Mouse (Mus musculus): ENCODE data around the gene Gm38392. TPM values are rescaled to one million over a fixed set of nuclear protein-coding genes. Genes with fewer than 3 reads are reported as not detected.

The Gm38392 gene
- total RNA-seq, 2 experiments from 2014 or later: 0.80 to 0.89 TPM

DNA sequence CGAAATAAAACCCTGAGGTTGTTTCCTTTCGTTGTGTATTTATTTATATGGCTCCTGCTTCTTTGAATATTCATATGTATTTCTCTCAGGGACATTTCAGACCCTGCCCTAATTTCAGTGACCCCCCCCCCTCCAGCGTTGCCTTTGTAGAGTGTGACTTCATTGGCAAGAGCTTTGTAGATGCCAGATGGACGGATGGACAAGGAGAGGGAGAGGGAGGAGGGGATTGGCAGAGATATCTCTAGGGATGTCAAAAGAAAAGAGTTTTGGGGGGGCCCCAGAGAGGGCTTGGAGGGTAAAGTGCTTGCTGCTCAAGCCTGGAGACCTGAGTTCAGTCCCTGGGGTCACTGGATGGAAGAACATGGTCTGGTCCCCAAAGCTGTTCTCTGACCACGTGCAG, 83.6 kb downstream of the Gm38392 start:
- intact Hi-C loops (cut with DNase I): no loop called here
- DNase-seq: no peak

DNA sequence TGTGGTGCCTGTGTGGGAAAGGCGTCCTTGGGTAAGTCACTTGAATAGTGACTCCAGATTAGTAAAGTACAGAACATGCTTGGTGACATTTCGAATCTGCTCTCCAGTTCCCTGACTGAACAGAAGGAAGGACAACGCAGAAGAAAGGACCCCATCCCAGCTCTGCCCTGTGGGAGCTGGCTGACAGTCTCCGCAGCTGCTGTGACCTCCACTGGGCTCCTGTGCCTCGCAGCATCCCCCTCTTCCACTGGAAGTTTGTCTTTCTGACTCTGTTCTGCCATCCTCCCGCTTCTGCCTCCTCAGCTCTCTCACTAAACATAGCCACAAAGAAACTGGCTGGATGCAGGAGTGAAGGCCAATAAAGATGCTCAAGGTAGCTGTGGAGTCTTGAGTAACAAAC, 84.0 kb downstream of the Gm38392 start:
- DNase-seq: no peak

GRCm38 (mm10) chr3:88201640-88202039, 85.4 kb downstream of the Gm38392 start:
- intact Hi-C loops (cut with DNase I): loop anchor here (2.0 kb wide), 1 partner anchor 15 kb away; no protein-coding TSS in a partner anchor
- DNase-seq: no peak

More for the DNA sequence above, 84.0 kb downstream of the Gm38392 start:
- intact Hi-C loops (cut with DNase I): no loop called here

DNA sequence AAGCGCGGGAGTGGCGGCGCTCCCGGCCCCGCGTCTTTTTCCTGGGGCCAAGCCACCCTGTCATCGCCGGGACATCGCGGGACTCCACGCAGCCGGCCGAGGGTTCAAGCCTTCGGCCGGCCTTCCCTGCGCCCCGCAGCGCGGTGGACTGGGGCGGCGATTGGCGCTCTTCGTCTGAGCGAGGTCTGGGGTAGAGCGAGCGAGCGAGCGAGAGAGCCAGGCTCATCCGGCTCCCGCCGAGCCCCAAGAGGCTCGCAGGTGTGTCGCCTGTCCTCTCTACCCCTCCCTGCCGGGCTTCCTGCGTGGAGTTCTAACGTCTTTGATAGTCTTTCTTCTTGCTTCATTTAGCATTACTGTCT, 86.1 kb downstream of the Gm38392 start:
- no peak for DNase-seq
- intact Hi-C loops (cut with DNase I): loop anchor here (2.0 kb wide), 1 partner anchor 16 kb away; no protein-coding TSS in a partner anchor

DNA sequence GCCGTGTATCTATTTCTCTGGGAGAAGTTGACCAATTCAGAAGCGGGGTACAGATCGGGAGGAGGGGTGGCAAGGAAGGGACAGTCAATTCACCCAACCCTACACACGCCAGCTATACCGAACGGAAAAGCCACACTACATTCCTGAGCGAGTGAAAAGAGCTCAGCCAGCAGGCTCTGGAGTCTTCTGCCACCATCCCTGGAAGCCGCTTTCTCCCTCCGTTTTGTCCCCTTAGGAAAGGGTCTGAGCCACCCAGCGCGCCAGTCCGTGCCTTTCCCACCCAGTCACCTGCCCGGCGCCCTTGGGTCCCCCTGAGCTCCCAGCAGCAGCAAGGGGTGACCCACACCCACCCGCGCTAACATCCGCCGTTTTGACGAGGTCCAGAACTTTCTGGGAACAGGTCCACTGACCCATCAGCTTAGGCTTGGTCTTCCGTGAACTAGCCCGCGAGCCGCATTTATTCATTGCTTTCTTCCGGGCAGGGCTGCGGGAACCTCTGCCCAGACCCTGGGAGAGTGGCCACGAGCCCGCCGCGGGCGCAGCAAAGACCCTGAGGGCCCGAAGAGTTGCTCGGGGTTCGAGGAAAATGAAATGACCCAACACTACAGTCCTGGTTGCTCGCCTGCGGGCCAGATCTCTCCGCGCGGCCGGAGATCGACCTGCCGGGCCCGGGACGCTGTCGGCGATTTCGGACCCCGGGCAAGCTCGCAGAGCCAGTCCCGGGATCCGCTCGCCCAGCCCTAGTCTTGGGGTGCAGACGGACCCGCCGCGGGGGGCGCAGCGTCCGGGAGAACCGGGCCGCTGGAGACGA, 86.6 kb downstream of the Gm38392 start:
- intact Hi-C loops (cut with DNase I): loop anchor here (2.0 kb wide), 1 partner anchor 16 kb away; no protein-coding TSS in a partner anchor
- DNase-seq: no peak

GRCm38 (mm10) chr3:88199541-88200110, 87.4 kb downstream of the Gm38392 start:
- intact Hi-C loops (cut with DNase I): loop anchor here (2.0 kb wide), 1 partner anchor 17 kb away; no protein-coding TSS in a partner anchor
- no peak for DNase-seq

- intact Hi-C loops (cut with DNase I): no loop called here
Observed at GRCm38 (mm10) chr3:88198505-88199020, 88.4 kb downstream of the Gm38392 start.

GRCm38 (mm10) chr3:88197741-88198504, 89.1 kb downstream of the Gm38392 start:
- intact Hi-C loops (cut with DNase I): no loop called here
- no peak for DNase-seq

More at GRCm38 (mm10) chr3:88198505-88199020, 88.4 kb downstream of the Gm38392 start:
- no peak for DNase-seq

Small RNAs within 50 kb of the gene (microRNA-seq; reads per million reads assigned to microRNA genes)
- gene Gm25641 (not detected), gene Mir3093 (50.0 reads per million, percentile 44 among the genes with 10 or more reads in this experiment), gene Mir9-1 (not detected)

Other genes starting within 250 kb of the Gm38392 start
- 10 to 100 TPM; 26.5 to 30.6 TPM for gene Gpatch4, start 244.1 kb downstream of the Gm38392 start, total RNA-seq (2021)
- 10 to 100 TPM; 59.0 to 66.1 TPM for gene Naxe, start 228.7 kb downstream of the Gm38392 start, total RNA-seq (2021)
- gene Ttc24, start 208.9 kb downstream of the Gm38392 start, total RNA-seq (2021): not detected
- gene Iqgap3, start 205.2 kb downstream of the Gm38392 start, total RNA-seq (2021): 1 to 10 TPM; 3.5 to 3.9 TPM
- gene Mef2d, start 144.8 kb downstream of the Gm38392 start, total RNA-seq (2021): 100 to 1,000 TPM; 113 to 121 TPM
- gene Rhbg, start 32.5 kb downstream of the Gm38392 start, total RNA-seq (2021): 1 to 10 TPM in 1 of 2 experiments, under 1 TPM in 1; 0.46 to 1.4 TPM
- gene Tsacc, start 9.8 kb upstream of the Gm38392 start, total RNA-seq (2021): 1 to 10 TPM; 4.4 TPM
- 100 to 1,000 TPM; 309 to 317 TPM for gene Cct3, start 9.9 kb upstream of the Gm38392 start, total RNA-seq (2021)
- gene Glmp, start 37.8 kb upstream of the Gm38392 start, total RNA-seq (2021): 10 to 100 TPM; 49.7 to 60.1 TPM
- 1 to 10 TPM; 1.5 to 2.0 TPM for gene Tmem79, start 48.9 kb upstream of the Gm38392 start, total RNA-seq (2021)
- gene Smg5, start 49.0 kb upstream of the Gm38392 start, total RNA-seq (2021): 10 to 100 TPM; 76.7 to 79.8 TPM
- gene Paqr6, start 77.4 kb upstream of the Gm38392 start, total RNA-seq (2021): 1 to 10 TPM; 1.9 to 2.1 TPM
- gene Bglap3, start 85.5 kb upstream of the Gm38392 start, total RNA-seq (2021): under 1 TPM in 1 of 2 experiments, not detected in 1; 0.36 TPM
- not detected for gene Bglap2, start 91.5 kb upstream of the Gm38392 start, total RNA-seq (2021)
- not detected for gene Bglap, start 97.3 kb upstream of the Gm38392 start, total RNA-seq (2021)
- 10 to 100 TPM; 15.7 to 16.0 TPM for gene Pmf1, start 123.1 kb upstream of the Gm38392 start, total RNA-seq (2021)
- gene Slc25a44, start 137.9 kb upstream of the Gm38392 start, total RNA-seq (2021): 10 to 100 TPM; 43.7 to 47.7 TPM
- 10 to 100 TPM; 58.1 to 58.4 TPM for gene Sema4a, start 174.0 kb upstream of the Gm38392 start, total RNA-seq (2021)
- 10 to 100 TPM; 35.3 to 37.7 TPM for gene Lmna, start 222.7 kb upstream of the Gm38392 start, total RNA-seq (2021)
- 10 to 100 TPM; 80.5 to 87.8 TPM for gene Mex3a, start 245.2 kb upstream of the Gm38392 start, total RNA-seq (2021)